20 mouse cellular contexts compared by ENCODE assay signal in genomic region chr7:98840771-98841170, GRCm38 (mm10). TPM values are rescaled to one million over a fixed set of nuclear protein-coding genes. Genes with fewer than 3 reads are reported as not detected.
DNase-seq lines count a peak whose midpoint lies in the region; ATAC-seq and TF ChIP-seq lines count a peak whose summit lies in the region.
"Had no signal": no experiment of that assay in that cellular context is flagged by ENCODE, and none has a peak within 500 bp of the region (broad histone marks: within the 10 kb centered on the region; RNA-seq: fewer than 3 reads in every experiment).

No protein-coding gene starts in this region.

- TF ChIP-seq POLR2A in kidney, adult 2 months (IDR thresholded peaks at IDR 0.05; ENCODE audit: low read depth, low read length), result no peak

- no peak overlapping the region; the same call in 1 of the 2 replicates for H3K4me2 ChIP-seq in kidney, embryonic 14.5 days (replicated peaks; ENCODE audit: low read depth, low read length)
- H3K4me2 ChIP-seq in limb, embryonic 12.5 days, result peak overlapping the region; percentile 96
- H3K4me2 ChIP-seq: liver, embryonic 13.5 days; midbrain, embryonic 11.5 days had no signal

- DNase-seq in heart, embryonic 10.5 days (ENCODE audit: low spot score), result no peak
- DNase-seq in heart, adult 18-20 months, result no peak
- DNase-seq in kidney, adult 2 months, result no peak
- DNase-seq in embryo, embryonic 9.5 days (ENCODE audit: extremely low spot score), result no peak
- DNase-seq in frontal cortex, adult 2 months (ENCODE audit: extremely low spot score in 1 of 2, low spot score in 1 of 2), result no peak
- DNase-seq: cerebellum, adult 18-20 months; cerebellum, postnatal 36 days; kidney, adult 8-10 months; liver, embryonic 13.5 days; retina, postnatal 1 day had no signal

- TF ChIP-seq CTCF in kidney, adult 2 months (conservative IDR thresholded peaks at IDR 0.05; ENCODE audit: insufficient read depth, insufficient read length, low read depth, low read length), result no peak

- H3K9me3 ChIP-seq in heart, embryonic 10.5 days, result no peaks in the 10 kb centered on the region
- H3K9me3 ChIP-seq in kidney, embryonic 14.5 days (ENCODE audit: control insufficient read depth, low read length), result no peaks in the 10 kb centered on the region
- no peaks in the 10 kb centered on the region for H3K9me3 ChIP-seq in limb, embryonic 12.5 days
- H3K9me3 ChIP-seq: G1E; liver, embryonic 13.5 days; lung, embryonic 15.5 days had no signal

- peak overlapping the region; percentile 78; the same call in 1 of the 2 replicates for H3K4me3 ChIP-seq in heart, embryonic 10.5 days
- peak overlapping the region; percentile 1; the same call in 1 of the 2 replicates for H3K4me3 ChIP-seq in kidney, embryonic 14.5 days (ENCODE audit: low read length)
- H3K4me3 ChIP-seq in kidney, adult 2 months (ENCODE audit: insufficient read depth, low read depth, low read length), result no peak overlapping the region
- H3K4me3 ChIP-seq in limb, embryonic 12.5 days (replicated peaks), result peak overlapping the region; percentile 71
- H3K4me3 ChIP-seq: liver, embryonic 13.5 days had no signal

- peaks cover 2% of the 10 kb centered on the region; the same call in 1 of the 2 replicates for H3K36me3 ChIP-seq in heart, embryonic 10.5 days
- no peaks in the 10 kb centered on the region for H3K36me3 ChIP-seq in kidney, embryonic 14.5 days (ENCODE audit: control insufficient read depth, insufficient read depth, low read length)
- no peaks in the 10 kb centered on the region for H3K36me3 ChIP-seq in kidney, adult 2 months (ENCODE audit: control insufficient read depth, insufficient read depth, low read length)
- H3K36me3 ChIP-seq in limb, embryonic 12.5 days, result no peaks in the 10 kb centered on the region; the same call in 1 of the 2 replicates
- H3K36me3 ChIP-seq: G1E; liver, embryonic 13.5 days; lung, embryonic 15.5 days had no signal

- WGBS in heart, embryonic 10.5 days, result 25% methylated on average over 3 of the region's 3 CpGs
- 34% methylated on average over 3 of the region's 3 CpGs for WGBS in kidney, embryonic 14.5 days
- 82% methylated on average over 3 of the region's 3 CpGs for WGBS in kidney, adult 2 months
- 23% methylated on average over 3 of the region's 3 CpGs for WGBS in limb, embryonic 12.5 days

- no peak overlapping the region for H3K9ac ChIP-seq in kidney, embryonic 14.5 days (ENCODE audit: low read depth, low read length)
- no peak overlapping the region; the same call in 1 of the 2 replicates for H3K9ac ChIP-seq in limb, embryonic 12.5 days (replicated peaks)
- H3K9ac ChIP-seq: liver, embryonic 13.5 days; lung, embryonic 15.5 days had no signal

- H3K27ac ChIP-seq in heart, embryonic 10.5 days, result 0 out of 2 replicates have a peak overlapping the region, but pooled peaks have one; percentile 24
- no peak overlapping the region for H3K27ac ChIP-seq in kidney, embryonic 14.5 days (ENCODE audit: low read depth, low read length)
- no peak overlapping the region for H3K27ac ChIP-seq in kidney, adult 2 months (ENCODE audit: insufficient read depth, low read depth, low read length)
- no peak overlapping the region for H3K27ac ChIP-seq in limb, embryonic 12.5 days
- H3K27ac ChIP-seq: liver, embryonic 13.5 days; lung, embryonic 15.5 days; macrophage; stomach, postnatal 0 days had no signal

- H3K27me3 ChIP-seq in heart, embryonic 10.5 days (ENCODE audit: insufficient read depth, poor library complexity, severe bottlenecking), result peaks cover 49% of the 10 kb centered on the region; the same call in 1 of the 2 replicates
- peaks cover 37% of the 10 kb centered on the region for H3K27me3 ChIP-seq in kidney, embryonic 14.5 days (ENCODE audit: control insufficient read depth, insufficient read depth, low read length)
- H3K27me3 ChIP-seq in kidney, adult 2 months (replicated peaks; ENCODE audit: control insufficient read depth, insufficient read depth, low read length), result no peaks in the 10 kb centered on the region
- peaks cover 90% of the 10 kb centered on the region for H3K27me3 ChIP-seq in limb, embryonic 12.5 days

- H3K4me1 ChIP-seq in heart, embryonic 10.5 days, result peaks cover 84% of the 10 kb centered on the region
- H3K4me1 ChIP-seq in kidney, embryonic 14.5 days (ENCODE audit: control insufficient read depth, insufficient read depth, low read length), result peaks cover 19% of the 10 kb centered on the region
- no peaks in the 10 kb centered on the region; the same call in 1 of the 2 replicates for H3K4me1 ChIP-seq in kidney, adult 2 months (ENCODE audit: control insufficient read depth, insufficient read depth, low read length)
- H3K4me1 ChIP-seq in limb, embryonic 12.5 days (replicated peaks), result peaks cover 88% of the 10 kb centered on the region

- no peak for ATAC-seq in kidney, embryonic 14.5 days (ENCODE audit: low FRiP score, low TSS enrichment)
- peak; percentile 16; the same call in 1 of the 2 replicates for ATAC-seq in common myeloid progenitor, adult 5-6 weeks (replicated peaks; ENCODE audit: low read depth, poor library complexity, severe bottlenecking)
- ATAC-seq in limb, embryonic 12.5 days (ENCODE audit: insufficient number of reproducible peaks, insufficient read depth, low FRiP score, low TSS enrichment, low read depth), result no peak
- ATAC-seq: forebrain, embryonic 16.5 days had no signal

RNA-seq across cellular contexts. Expression of gene Wnt11, which starts 5.9 kb away (rescaled TPM):
- 29.0 and 29.4 TPM in 2 replicates for polyA plus RNA-seq in heart, embryonic 10.5 days (2016; fragmentation: Nextera tagmentation; extraction: Ambion mirVana)
- 1 to 10 TPM; 5.2 to 5.8 TPM for total RNA-seq in heart, adult 18-20 months (2021)
- 41.6 and 45.3 TPM in 2 replicates for polyA plus RNA-seq in kidney, embryonic 14.5 days (2014; fragmentation: Nextera tagmentation; extraction: Ambion mirVana)
- polyA plus RNA-seq in kidney, adult 2 months (2012; rRNA removed), result 8.1 and 10.1 TPM in 2 replicates
- total RNA-seq in common myeloid progenitor, adult 5-6 weeks (2017), result not detected in 2 replicates
- polyA plus RNA-seq in limb, embryonic 12.5 days (2016; fragmentation: Nextera tagmentation; extraction: Ambion mirVana), result 44.4 and 67.0 TPM in 2 replicates
- 0.82 and 0.90 TPM in 2 replicates for polyA plus RNA-seq in frontal cortex, adult 2 months (2012; rRNA removed)
- total RNA-seq: G1E; hematopoietic stem cell, adult 5-6 weeks had no signal
- polyA plus RNA-seq: G1E, macrophage had no signal
